Mouse (Mus musculus) embryo, embryonic 10 days (tissue): ENCODE measurements around the gene Akap13.
A peak's percentile ranks its signal among the peaks of the same experiment; 100 is the strongest.
"Not testable (repeated sequence)": the region's sequence is repeated elsewhere in the genome, so short reads cannot be mapped to it uniquely, and the experiment has no call there.

Experiments
- DNase-seq: peaks from one replicate; pipeline ENCODE4 v3.0.0-alpha.2; 2015; ENCODE audit warnings: low spot score

Akap13 gene

GRCm38 (mm10) chr7:75596058-75596748, 140.9 kb downstream of the Akap13 start:
- DNase-seq = no peak

GRCm38 (mm10) chr7:75597840-75598239, 142.5 kb downstream of the Akap13 start:
- DNase-seq = no peak

- DNase-seq = no peak
These were observed 145.2 kb downstream of the Akap13 start for GRCm38 (mm10) chr7:75600360-75601075.

DNA sequence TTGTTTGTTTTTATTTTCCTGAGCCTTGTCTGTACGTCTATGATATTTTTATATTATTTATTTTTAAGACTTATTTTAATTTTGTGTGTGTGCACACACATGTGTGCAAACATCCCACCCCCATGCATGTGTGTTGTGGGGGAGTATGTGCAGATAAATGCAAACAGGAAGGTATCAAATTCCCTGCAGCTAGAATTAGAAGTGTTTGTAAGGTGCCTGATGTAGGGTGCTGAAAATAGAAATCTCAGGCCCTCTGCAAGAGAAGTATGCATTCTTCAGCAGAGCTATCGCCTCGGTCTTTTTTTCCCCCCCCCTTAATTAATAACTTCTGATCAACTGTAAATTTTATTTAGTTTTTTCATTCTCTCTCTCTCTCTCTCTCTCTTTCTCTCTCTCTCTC, 151.9 kb downstream of the Akap13 start:
- DNase-seq = no peak

DNA sequence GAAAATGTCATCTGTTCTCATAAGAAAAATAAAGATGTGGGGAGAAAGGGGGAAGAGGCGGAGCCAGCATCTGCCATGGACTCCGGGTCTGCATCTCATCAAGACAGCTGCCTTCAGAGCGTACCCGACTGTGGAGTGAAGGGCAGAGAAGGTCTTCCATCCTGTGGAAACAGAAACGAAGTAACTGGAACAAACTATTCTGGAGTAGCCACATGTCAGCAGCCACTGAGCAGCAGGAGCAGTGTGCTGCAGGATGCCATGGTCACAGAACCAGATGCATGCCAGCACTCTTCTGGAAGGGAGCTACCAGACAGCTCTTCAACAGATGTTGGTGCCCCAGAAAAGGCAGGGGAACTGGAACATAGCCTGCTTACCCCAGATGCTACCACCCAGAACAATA, 153.4 kb downstream of the Akap13 start:
- DNase-seq = no peak

- no peak for DNase-seq
These were observed 154.3 kb downstream of the Akap13 start for GRCm38 (mm10) chr7:75609456-75610262.

DNA sequence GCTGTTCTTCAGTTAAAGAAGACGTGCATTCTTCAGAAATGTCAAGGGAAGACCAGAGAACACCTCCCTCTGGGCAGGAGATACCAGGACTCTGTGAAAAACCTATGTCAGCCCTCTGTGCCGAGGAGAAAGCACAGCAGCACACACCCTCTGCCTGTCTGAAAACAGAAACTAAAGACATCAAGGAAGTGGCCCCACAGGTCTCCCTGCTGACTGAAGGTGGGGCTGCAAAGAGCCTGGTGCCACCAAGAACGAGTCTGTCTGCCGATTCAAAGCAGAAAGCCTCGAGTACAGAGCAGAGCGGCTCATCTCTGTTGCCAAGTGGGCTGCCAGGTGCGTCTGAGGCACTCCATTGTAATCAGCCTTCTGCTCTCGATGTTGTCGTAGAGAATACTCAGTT, 155.1 kb downstream of the Akap13 start:
- DNase-seq = no peak

- no peak for DNase-seq
These were observed 156.1 kb downstream of the Akap13 start for GRCm38 (mm10) chr7:75611261-75611950.

DNA sequence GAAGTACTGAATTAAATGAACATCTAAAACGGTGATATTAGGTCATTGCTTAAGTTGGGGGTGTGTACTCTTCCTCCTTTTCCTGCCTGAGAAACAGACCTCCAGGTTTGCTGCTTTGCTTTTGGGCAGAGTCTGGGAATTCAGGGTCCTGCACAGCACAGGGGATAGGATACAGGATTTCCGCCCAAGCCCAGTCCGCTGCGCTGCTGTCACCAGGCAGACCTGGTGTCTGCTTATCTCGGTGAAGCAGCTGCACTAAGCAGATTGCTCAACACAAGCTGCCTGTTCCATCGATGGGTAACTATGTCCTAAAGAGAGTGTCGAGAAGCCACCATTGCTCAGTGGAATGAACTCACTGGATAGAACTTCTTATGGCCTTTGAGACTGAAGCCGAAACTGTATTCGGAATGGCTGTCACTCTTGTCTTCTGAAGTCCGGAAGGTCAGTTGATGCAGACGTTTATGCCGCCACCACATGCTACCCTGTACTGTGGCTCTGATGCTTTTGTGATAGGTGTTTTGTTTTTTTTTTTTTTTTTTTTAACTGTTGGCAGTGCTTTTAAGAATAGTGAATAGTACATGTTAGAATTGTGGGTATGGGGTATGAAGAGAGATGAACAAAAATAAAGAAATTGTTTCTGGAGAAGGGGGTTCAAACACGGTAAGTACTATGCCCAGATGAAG, 156.8 kb downstream of the Akap13 start:
- DNase-seq = peak; percentile 48

DNA sequence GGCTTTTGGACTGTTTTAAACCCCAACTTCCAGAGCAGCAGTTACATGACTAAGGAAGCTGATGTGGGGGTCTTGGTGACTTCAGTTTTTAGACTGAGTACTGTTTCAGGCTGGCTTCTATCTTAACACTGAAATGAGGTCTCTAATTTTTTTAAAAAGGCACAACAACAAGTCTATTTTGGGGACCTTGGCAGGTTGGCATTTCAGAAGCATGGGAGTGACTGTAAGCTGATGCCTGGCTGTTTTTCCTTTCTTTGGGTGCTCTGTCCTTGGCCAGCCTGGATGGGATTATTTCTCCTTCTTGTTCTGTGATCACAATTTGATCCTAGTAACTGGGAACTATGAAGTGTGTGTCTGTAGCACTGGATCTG, 157.3 kb downstream of the Akap13 start:
- DNase-seq = no peak

DNA sequence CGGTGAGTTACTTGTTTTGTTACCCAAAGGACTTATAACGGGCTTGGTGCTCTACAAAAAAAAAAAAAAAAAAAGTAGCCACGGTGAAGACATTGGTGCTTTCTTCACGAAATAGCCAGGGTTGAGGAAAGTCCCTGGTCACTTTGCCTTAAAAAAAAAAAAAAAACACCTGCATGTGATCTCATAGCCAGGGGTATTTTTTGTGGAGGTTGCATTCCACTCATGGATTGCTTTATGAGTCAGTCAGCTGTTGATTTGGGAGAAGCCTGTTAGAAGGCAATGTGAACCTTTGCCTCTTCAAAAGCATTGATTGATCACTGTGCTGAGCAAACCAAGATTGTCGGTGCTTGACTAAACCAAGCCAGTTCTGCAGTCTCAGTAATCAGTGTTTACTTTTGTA, 157.9 kb downstream of the Akap13 start:
- DNase-seq = no peak

- no peak for DNase-seq
These were observed 159.5 kb downstream of the Akap13 start for GRCm38 (mm10) chr7:75614826-75615225.

- DNase-seq = not testable (repeated sequence)
These were observed 161.9 kb downstream of the Akap13 start for GRCm38 (mm10) chr7:75617246-75617645.

- no peak for DNase-seq
These were observed 163.4 kb downstream of the Akap13 start for GRCm38 (mm10) chr7:75618699-75619098.

- DNase-seq = no peak
These were observed 164.5 kb downstream of the Akap13 start for GRCm38 (mm10) chr7:75619875-75620274.

DNA sequence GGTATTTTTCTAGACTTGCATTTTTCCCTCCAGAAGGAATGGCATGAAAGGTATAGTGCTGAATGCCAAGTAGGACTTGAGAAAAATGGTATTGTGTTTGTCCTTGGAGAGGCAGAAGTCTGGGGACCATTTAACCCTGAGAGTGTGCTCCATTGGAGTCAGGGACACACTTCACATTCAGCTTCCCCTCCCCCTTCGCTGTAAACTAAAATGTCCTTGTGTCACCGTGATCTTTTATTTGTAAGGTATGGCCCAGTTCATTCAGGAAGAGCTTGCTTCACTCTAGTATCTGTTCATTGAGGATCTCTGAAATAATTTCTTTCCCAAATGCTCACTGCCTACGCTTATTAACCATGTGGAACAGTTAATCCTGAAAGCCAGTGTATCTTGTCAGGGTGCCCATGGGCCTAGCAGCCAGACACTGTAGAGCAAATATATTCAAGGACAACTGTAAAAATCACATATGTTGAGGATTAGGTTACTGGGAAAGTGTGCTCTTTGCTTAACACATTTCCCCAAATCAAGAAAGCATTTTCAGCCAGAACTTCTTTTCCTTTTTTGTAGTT, 165.1 kb downstream of the Akap13 start:
- no peak for DNase-seq

DNA sequence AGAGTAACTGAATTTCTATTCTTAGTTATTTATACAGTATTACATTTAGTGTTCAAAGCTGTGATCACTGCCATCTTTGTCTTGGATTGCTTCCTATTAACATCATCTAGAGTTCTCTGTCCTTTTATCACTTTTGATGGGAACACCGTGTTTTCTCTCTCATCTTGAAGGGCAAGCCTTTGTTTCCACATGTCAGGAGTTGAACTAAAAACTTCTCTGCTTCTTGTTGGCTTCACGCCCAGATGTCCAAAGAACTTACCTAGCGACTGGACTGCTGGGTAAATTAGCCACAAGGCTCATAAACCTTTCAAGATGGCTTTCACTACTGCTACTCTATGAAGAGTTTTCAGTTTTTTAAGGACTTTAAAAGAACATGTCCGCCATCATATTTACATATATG, 165.6 kb downstream of the Akap13 start:
- DNase-seq = no peak

DNA sequence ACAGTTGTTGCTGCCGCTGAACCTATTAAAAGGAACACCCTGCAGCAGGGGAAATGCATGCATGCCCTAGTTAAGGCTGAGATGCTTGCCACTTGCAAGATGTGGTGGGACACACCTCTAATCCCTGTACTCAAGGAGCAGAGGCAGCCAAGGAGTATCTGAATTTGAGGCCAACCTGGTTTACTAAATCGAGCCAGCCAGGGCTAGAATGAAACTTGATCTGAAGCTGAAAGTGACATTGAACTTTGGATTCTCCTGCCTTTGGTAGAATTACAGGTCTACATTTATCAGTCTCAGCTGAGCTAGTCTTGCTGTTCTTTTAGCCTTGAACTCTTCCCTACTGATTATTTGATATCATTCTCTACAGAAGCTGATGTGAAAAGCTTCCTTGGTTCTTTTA, 172.5 kb downstream of the Akap13 start:
- DNase-seq = no peak

DNA sequence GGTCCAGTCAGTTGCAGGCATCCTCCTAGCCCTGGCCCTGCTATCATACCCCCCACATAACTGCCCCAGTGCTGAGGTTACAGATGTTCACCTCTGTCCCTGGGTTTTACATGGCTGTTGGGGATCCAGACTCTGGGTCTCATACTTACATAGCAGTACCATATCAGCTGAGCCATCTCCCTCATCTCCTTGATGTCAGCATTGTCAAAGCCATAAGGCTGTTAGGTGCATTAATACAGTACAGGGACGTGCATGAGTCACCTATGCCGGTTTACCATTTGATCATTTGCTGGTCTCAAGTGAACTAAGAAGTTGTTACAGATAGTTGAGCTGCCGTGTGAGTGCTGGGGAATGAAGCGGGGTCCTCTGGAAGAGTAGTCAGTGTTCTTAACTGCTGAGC, 174.3 kb downstream of the Akap13 start:
- DNase-seq = no peak

DNA sequence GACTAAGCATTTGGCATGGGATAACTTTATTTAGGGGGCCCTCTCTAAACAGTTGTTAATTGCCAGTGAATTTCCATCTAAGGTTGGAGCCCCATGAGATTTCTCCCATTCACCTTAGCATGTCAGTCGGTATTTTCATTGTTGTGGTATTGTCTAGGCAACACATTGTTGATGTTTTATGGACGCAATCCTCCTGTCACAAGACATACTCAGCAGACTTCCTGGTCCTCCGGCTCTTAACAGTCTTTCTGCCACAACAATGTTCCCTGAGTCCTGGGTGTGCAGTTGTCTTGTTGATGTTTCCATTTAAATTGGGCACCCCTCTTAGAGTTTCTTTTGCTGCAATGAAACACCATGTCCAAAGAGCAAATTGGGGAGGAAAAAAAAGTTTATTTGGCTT, 177.6 kb downstream of the Akap13 start:
- no peak for DNase-seq

DNA sequence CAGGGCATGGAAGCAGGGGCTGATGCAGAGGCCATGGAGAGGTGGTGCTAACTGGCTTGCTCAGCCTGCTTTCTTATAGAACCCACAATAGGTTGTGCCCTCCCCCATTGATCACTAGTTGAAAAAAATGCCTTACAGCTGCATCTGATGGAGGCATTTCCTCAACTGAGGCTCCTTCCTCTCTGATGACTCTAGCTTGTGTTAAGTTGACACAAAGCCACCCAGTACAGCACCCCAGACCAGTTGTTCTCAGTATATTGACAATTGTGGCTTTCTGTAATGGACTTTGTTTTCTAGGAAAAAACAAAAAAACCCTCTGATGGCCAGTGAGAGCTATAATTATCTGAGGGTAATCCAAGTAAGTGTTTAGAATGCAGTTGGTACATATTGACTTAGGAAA, 178.1 kb downstream of the Akap13 start:
- DNase-seq = no peak
